8 mouse cellular contexts compared by ENCODE assay signal in the genomic region with DNA sequence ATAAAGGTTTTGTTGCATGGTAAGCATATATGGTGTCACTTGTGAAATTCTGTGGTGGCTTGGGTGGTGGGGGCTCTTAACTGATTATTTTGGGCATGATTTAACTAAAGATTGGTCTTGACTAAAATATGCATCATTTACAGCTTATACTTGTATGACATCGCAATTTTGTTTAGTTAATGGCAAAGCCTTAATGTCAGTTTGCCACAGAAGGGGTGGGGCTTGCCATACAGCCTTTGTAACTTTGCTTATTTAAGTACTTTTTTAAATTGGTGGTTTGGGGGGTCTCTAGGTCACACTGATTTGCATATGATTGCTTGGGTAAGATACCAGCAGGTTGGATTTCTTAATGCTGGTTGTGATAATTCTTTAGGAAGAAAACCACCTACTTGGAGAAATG. TPM values are rescaled to one million over a fixed set of nuclear protein-coding genes. Genes with fewer than 3 reads are reported as not detected.
DNase-seq lines count a peak whose midpoint lies in the region; ATAC-seq lines count a peak whose summit lies in the region.

No protein-coding gene starts in this region.

- no peaks in the 10 kb centered on the region for H3K9me3 ChIP-seq in heart, embryonic 10.5 days
- no peaks in the 10 kb centered on the region for H3K9me3 ChIP-seq in forebrain, embryonic 12.5 days
- H3K9me3 ChIP-seq in liver, embryonic 13.5 days (replicated peaks) = no peaks in the 10 kb centered on the region

- no peaks in the 10 kb centered on the region for H3K27me3 ChIP-seq in heart, embryonic 10.5 days (ENCODE audit: insufficient read depth, poor library complexity, severe bottlenecking)
- no peaks in the 10 kb centered on the region for H3K27me3 ChIP-seq in forebrain, embryonic 12.5 days
- H3K27me3 ChIP-seq in liver, embryonic 13.5 days = no peaks in the 10 kb centered on the region

- peak overlapping the region; percentile 59 for H3K4me3 ChIP-seq in heart, embryonic 10.5 days
- peak overlapping the region; percentile 52 for H3K4me3 ChIP-seq in forebrain, embryonic 12.5 days (replicated peaks)
- peak overlapping the region; percentile 67 for H3K4me3 ChIP-seq in liver, embryonic 13.5 days (replicated peaks)

- no peak overlapping the region for H3K27ac ChIP-seq in heart, embryonic 10.5 days
- no peak overlapping the region for H3K27ac ChIP-seq in forebrain, embryonic 12.5 days
- H3K27ac ChIP-seq in liver, embryonic 13.5 days = peak overlapping the region; percentile 18; the same call in 1 of the 2 replicates

- H3K4me1 ChIP-seq in heart, embryonic 10.5 days = peaks cover 22% of the 10 kb centered on the region
- H3K4me1 ChIP-seq in forebrain, embryonic 12.5 days = peaks cover 43% of the 10 kb centered on the region
- peaks cover 42% of the 10 kb centered on the region for H3K4me1 ChIP-seq in liver, embryonic 13.5 days (replicated peaks)

- H3K9ac ChIP-seq in forebrain, embryonic 12.5 days = peak overlapping the region; percentile 56
- H3K9ac ChIP-seq in liver, embryonic 13.5 days = peak overlapping the region; percentile 70

- peaks cover 26% of the 10 kb centered on the region for H3K36me3 ChIP-seq in heart, embryonic 10.5 days
- peaks cover 29% of the 10 kb centered on the region for H3K36me3 ChIP-seq in forebrain, embryonic 12.5 days (replicated peaks)
- H3K36me3 ChIP-seq in liver, embryonic 13.5 days = peaks cover 29% of the 10 kb centered on the region

- peak overlapping the region; percentile 95 for H3K4me2 ChIP-seq in forebrain, embryonic 12.5 days
- H3K4me2 ChIP-seq in liver, embryonic 13.5 days = peak overlapping the region; percentile 82

- ATAC-seq in forebrain, embryonic 12.5 days (ENCODE audit: low FRiP score) = no peak
- no peak for ATAC-seq in liver, embryonic 13.5 days (ENCODE audit: low read depth)

- WGBS in heart, embryonic 10.5 days = 44% methylated on average over 1 of the region's 1 CpGs
- WGBS in forebrain, embryonic 12.5 days = 46% methylated on average over 1 of the region's 1 CpGs
- 33% methylated on average over 1 of the region's 1 CpGs for WGBS in liver, embryonic 13.5 days (ENCODE audit: insufficient replicate concordance)

- no peak for DNase-seq in heart, embryonic 10.5 days (ENCODE audit: low spot score)
- DNase-seq in heart, adult 9 months (ENCODE audit: low spot score in 2 of 2) = no peak
- DNase-seq in CD4-positive helper T cell, adult 2 months (ENCODE audit: low read depth, low spot score) = peak; percentile 39
- DNase-seq in liver, embryonic 13.5 days = no peak
- no peak for DNase-seq in layer of hippocampus, postnatal 25 days (ENCODE audit: extremely low spot score in 1 of 2, low spot score in 1 of 2)
- no peak for DNase-seq in T-cell, adult 2 months (ENCODE audit: low spot score)
- no peak for DNase-seq in right cerebral cortex, postnatal 25 days

RNA-seq across cellular contexts. Expression of a gene that starts 2.2 kb away (rescaled TPM):
- polyA plus RNA-seq in heart, embryonic 10.5 days (2016; fragmentation: Nextera tagmentation; extraction: Ambion mirVana) = 2,741 and 3,131 TPM in 2 replicates
- 3,704 and 3,828 TPM in 2 replicates for polyA plus RNA-seq in forebrain, embryonic 12.5 days (2016; fragmentation: Nextera tagmentation; extraction: Ambion mirVana)
- polyA plus RNA-seq in liver, embryonic 13.5 days (2015; fragmentation: Nextera tagmentation; extraction: Ambion mirVana) = 1,519 and 1,558 TPM in 2 replicates
- total RNA-seq in layer of hippocampus, postnatal 25 days (2021) = 1,000 to 10,000 TPM; 1,687 to 1,997 TPM

RNA-seq across cellular contexts. Expression of a gene that starts 14.1 kb away (rescaled TPM):
- 11.6 and 15.0 TPM in 2 replicates for polyA plus RNA-seq in heart, embryonic 10.5 days (2016; fragmentation: Nextera tagmentation; extraction: Ambion mirVana)
- polyA plus RNA-seq in forebrain, embryonic 12.5 days (2016; fragmentation: Nextera tagmentation; extraction: Ambion mirVana) = 85.7 and 90.0 TPM in 2 replicates
- 17.8 and 19.6 TPM in 2 replicates for polyA plus RNA-seq in liver, embryonic 13.5 days (2015; fragmentation: Nextera tagmentation; extraction: Ambion mirVana)
- total RNA-seq in layer of hippocampus, postnatal 25 days (2021) = 10 to 100 TPM; 41.1 to 44.8 TPM

RNA-seq across cellular contexts. Expression of a gene that starts 21.1 kb away (rescaled TPM):
- polyA plus RNA-seq in heart, embryonic 10.5 days (2016; fragmentation: Nextera tagmentation; extraction: Ambion mirVana) = 4.2 and 5.9 TPM in 2 replicates
- polyA plus RNA-seq in forebrain, embryonic 12.5 days (2016; fragmentation: Nextera tagmentation; extraction: Ambion mirVana) = 6.4 and 7.3 TPM in 2 replicates
- polyA plus RNA-seq in liver, embryonic 13.5 days (2015; fragmentation: Nextera tagmentation; extraction: Ambion mirVana) = 6.6 and 7.2 TPM in 2 replicates
- total RNA-seq in layer of hippocampus, postnatal 25 days (2021) = 10 to 100 TPM; 14.3 to 16.0 TPM
